Mouse (Mus musculus) B cell, adult 2 months (primary cell): ENCODE results near the gene Mzt1.
"Not testable (repeated sequence)": the region's sequence is repeated elsewhere in the genome, so short reads cannot be mapped to it uniquely, and the experiment has no call there.

ENCODE experiments used
- DNase-seq, 2 experiments: peaks; one replicate each; pipeline ENCODE4 v3.0.0; 2022

Gene Mzt1

GRCm38 (mm10) chr14:99046031-99046781 lies at the start of gene Mzt1, which contains the start of gene Bora:
Mzt1 (minus strand) TSS chr14:99046134.
Bora (plus strand) TSS chr14:99046222.
- DNase-seq = peak; percentile 92 to 93

GRCm38 (mm10) chr14:99088947-99089346 lies 43.0 kb upstream of the Mzt1 start:
- DNase-seq = no peak

- no peak for DNase-seq
These were observed 25.2 kb upstream of the Mzt1 start for GRCm38 (mm10) chr14:99071146-99071545.

- no peak for DNase-seq
These were observed 17.2 kb upstream of the Mzt1 start for GRCm38 (mm10) chr14:99063091-99063490.

- DNase-seq = no peak
These were observed 14.7 kb upstream of the Mzt1 start for GRCm38 (mm10) chr14:99060616-99061015.

- no peak for DNase-seq
These were observed 13.1 kb upstream of the Mzt1 start for GRCm38 (mm10) chr14:99058959-99059586.

- DNase-seq = no peak
These were observed 848 bp upstream of the Mzt1 start for GRCm38 (mm10) chr14:99046782-99047181.

GRCm38 (mm10) chr14:99045378-99046030 lies 430 bp downstream of the Mzt1 start:
- DNase-seq = peak; percentile 63 to 68

GRCm38 (mm10) chr14:99044718-99045117 lies 1.2 kb downstream of the Mzt1 start:
- no peak for DNase-seq

- DNase-seq = no peak
These were observed 1.8 kb downstream of the Mzt1 start for GRCm38 (mm10) chr14:99044096-99044495.

GRCm38 (mm10) chr14:99043499-99043898 lies 2.4 kb downstream of the Mzt1 start:
- no peak for DNase-seq

GRCm38 (mm10) chr14:99041416-99041815 lies 4.5 kb downstream of the Mzt1 start:
- no peak for DNase-seq

GRCm38 (mm10) chr14:99039308-99039707 lies 6.6 kb downstream of the Mzt1 start:
- DNase-seq = not testable (repeated sequence)

- no peak for DNase-seq
These were observed 8.2 kb downstream of the Mzt1 start for GRCm38 (mm10) chr14:99037703-99038102.

GRCm38 (mm10) chr14:99036039-99036438 lies 9.9 kb downstream of the Mzt1 start:
- DNase-seq = no peak

- not testable (repeated sequence) for DNase-seq
These were observed 11.1 kb downstream of the Mzt1 start for GRCm38 (mm10) chr14:99034851-99035250.

GRCm38 (mm10) chr14:99032596-99032995 lies 13.3 kb downstream of the Mzt1 start:
- no peak for DNase-seq

GRCm38 (mm10) chr14:99031337-99031873 lies 14.5 kb downstream of the Mzt1 start:
- DNase-seq = no peak

- DNase-seq = no peak
These were observed 15.9 kb downstream of the Mzt1 start for GRCm38 (mm10) chr14:99029987-99030386.

GRCm38 (mm10) chr14:99022346-99023086 lies 23.4 kb downstream of the Mzt1 start:
- no peak for DNase-seq

- DNase-seq = no peak
These were observed 26.7 kb downstream of the Mzt1 start for GRCm38 (mm10) chr14:99019136-99019808.

- no peak for DNase-seq
These were observed 27.2 kb downstream of the Mzt1 start for GRCm38 (mm10) chr14:99018691-99019090.
